Mouse (Mus musculus): ENCODE data around the gene Nebl. TPM values are rescaled to one million over a fixed set of nuclear protein-coding genes. Genes with fewer than 3 reads are reported as not detected.

Gene Nebl
- polyA plus RNA-seq, 1 experiment: 0.01 TPM

DNA sequence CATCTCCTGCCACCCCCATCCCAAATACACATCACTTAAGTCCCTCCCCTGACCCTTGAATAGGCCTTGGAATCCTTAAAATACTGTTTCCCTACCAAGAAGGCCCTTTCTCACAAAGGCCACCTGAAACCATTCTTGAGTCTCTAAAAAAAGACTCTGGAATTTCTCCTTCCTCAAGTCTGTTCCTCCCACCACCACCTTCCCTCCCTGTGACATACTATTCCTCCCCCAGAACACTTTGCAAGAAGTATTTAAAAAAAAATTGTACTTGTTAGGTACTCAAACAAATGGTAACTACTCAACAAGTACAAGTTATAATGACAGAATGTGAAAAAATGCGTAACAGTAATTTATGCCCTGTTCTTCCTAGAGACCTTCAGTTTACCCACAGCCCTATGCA is 349.0 kb downstream of the Nebl start:
- no peaks in the 10 kb centered on the region for H3K27me3 ChIP-seq (ENCODE audit: control insufficient read depth)
- TF ChIP-seq TAL1 (IDR thresholded peaks at IDR 0.05; ENCODE audit: low read length) (no peak), GATA1 (IDR thresholded peaks at IDR 0.05; ENCODE audit: low read length) (no peak)

DNA sequence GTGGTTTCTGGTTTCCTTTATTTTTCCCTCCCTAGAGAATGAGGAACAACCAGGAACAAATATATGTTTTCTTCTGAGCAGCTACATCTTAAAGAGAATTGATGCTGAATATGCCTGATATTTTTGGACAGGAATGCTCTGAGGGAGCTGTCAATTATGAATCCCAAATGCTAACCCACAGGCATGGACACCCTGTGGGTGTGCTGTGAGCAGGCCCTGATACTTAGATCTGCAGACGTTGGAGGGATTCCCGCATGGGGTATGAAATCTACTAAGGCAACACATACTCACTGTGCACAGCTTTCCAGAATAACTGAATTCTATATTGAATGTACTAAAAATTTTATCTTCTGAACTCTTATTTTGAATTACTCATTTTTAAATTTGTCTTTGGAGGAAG is 355.3 kb downstream of the Nebl start:
- no peak for TF ChIP-seq GATA1 (IDR thresholded peaks at IDR 0.05; ENCODE audit: low read length)
- TF ChIP-seq TAL1 (IDR thresholded peaks at IDR 0.05; ENCODE audit: low read length): no peak
- H3K9me3 ChIP-seq (ENCODE audit: control insufficient read depth, low read length): no peaks in the 10 kb centered on the region
- no peaks in the 10 kb centered on the region for H3K27me3 ChIP-seq (ENCODE audit: control insufficient read depth)
- H3K4me3 ChIP-seq (replicated peaks): no peak overlapping the region
- no peaks in the 10 kb centered on the region for H3K4me1 ChIP-seq (ENCODE audit: control insufficient read depth)
- H3K36me3 ChIP-seq (ENCODE audit: control insufficient read depth): no peaks in the 10 kb centered on the region

More for the DNA sequence above, 349.0 kb downstream of the Nebl start:
- Histone ChIP-seq H3K36me3 (ENCODE audit: control insufficient read depth) (no peaks in the 10 kb centered on the region), H3K4me1 (ENCODE audit: control insufficient read depth) (no peaks in the 10 kb centered on the region), H3K9me3 (ENCODE audit: control insufficient read depth, low read length) (no peaks in the 10 kb centered on the region), H3K4me3 (replicated peaks) (no peak overlapping the region)

GRCm38 (mm10) chr2:17365671-17366070 is 365.6 kb downstream of the Nebl start:
- Histone ChIP-seq H3K4me3 (replicated peaks) (no peak overlapping the region), H3K27me3 (ENCODE audit: control insufficient read depth) (no peaks in the 10 kb centered on the region), H3K4me1 (ENCODE audit: control insufficient read depth) (peaks cover 9% of the 10 kb centered on the region; the same call in 1 of the 2 replicates), H3K9me3 (ENCODE audit: control insufficient read depth, low read length) (no peaks in the 10 kb centered on the region), H3K36me3 (ENCODE audit: control insufficient read depth) (no peaks in the 10 kb centered on the region)
- TF ChIP-seq GATA1 (IDR thresholded peaks at IDR 0.05; ENCODE audit: low read length) (no peak), TAL1 (IDR thresholded peaks at IDR 0.05; ENCODE audit: low read length) (no peak)

DNA sequence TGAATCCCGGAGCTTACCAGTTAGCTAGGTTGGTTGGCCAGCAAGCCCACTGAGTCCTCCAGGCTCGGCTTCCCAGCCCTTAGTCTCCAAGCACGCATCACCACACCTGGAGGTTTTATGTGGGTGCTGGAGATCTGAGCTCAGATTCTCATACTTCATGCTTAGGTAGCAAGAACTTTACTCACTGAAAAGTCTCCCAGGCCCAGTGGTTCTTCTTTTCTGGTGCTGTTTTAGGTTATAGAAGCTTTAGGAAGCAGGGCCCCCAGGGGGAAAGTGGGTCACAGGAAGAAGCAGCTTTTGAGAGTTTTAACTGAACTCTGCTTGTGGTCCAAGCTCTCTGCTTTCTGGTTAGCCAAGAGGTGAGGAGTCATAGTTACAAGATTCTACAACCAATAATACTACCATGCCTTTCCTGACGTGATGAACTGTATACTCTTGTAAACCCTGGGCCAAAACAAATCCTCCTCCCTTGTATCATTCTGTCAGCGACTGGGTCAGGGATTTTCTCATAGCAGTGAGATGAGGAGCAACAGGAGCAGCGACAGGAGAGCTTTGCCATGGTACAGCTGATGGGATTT is 366.2 kb downstream of the Nebl start:
- Histone ChIP-seq H3K9me3 (ENCODE audit: control insufficient read depth, low read length) (no peaks in the 10 kb centered on the region), H3K27me3 (ENCODE audit: control insufficient read depth) (no peaks in the 10 kb centered on the region), H3K4me3 (replicated peaks) (no peak overlapping the region), H3K4me1 (ENCODE audit: control insufficient read depth) (peaks cover 9% of the 10 kb centered on the region; the same call in 1 of the 2 replicates), H3K36me3 (ENCODE audit: control insufficient read depth) (no peaks in the 10 kb centered on the region)
- TF ChIP-seq GATA1 (IDR thresholded peaks at IDR 0.05; ENCODE audit: low read length) (no peak), TAL1 (IDR thresholded peaks at IDR 0.05; ENCODE audit: low read length) (no peak)

DNA sequence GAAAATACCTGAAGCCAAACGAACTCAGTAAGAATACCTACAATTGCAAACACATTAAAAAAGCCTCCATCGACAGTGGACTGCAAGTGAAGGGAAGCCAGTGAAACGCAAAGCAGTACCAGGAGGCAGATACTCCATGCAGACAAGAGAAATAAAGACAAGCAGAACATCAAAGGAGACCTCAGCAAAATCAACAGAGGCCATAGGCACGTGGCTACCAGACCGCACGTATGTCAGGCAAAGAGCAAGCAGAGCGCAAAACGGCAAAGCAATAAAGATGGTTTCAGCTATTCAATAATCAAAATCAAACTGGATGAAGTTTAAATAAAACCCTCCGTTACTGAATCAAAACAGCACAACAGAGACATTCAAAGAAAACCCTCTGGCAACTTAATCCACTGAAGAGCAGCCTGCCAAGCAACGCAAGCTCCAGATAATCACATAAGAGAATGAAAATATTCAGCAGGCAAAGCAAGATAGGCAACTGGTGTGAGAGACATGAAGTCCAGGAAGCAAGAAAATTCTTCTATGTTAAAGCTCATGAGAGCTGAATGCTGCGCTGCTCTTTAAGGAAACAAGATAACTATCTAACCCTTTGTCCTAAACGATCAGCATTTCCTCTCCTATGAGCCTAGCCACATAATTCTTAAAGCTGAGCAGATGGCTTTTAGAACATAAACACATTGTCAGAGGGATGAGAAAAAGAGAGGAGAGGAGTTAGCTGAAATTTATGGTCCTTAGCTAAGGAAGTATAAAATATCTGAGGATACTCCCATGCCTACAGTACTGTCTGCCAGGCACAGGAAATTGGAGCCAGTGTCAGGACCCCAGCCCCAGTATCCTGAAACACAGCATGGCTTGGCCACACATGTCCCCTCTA is 367.7 kb downstream of the Nebl start:
- no peaks in the 10 kb centered on the region for H3K36me3 ChIP-seq (ENCODE audit: control insufficient read depth)
- TF ChIP-seq GATA1 (IDR thresholded peaks at IDR 0.05; ENCODE audit: low read length) (no peak), TAL1 (IDR thresholded peaks at IDR 0.05; ENCODE audit: low read length) (no peak)
- H3K4me1 ChIP-seq (ENCODE audit: control insufficient read depth): peaks cover 9% of the 10 kb centered on the region; the same call in 1 of the 2 replicates
- H3K4me3 ChIP-seq (replicated peaks): no peak overlapping the region
- no peaks in the 10 kb centered on the region for H3K27me3 ChIP-seq (ENCODE audit: control insufficient read depth)
- H3K9me3 ChIP-seq (ENCODE audit: control insufficient read depth, low read length): no peaks in the 10 kb centered on the region

DNA sequence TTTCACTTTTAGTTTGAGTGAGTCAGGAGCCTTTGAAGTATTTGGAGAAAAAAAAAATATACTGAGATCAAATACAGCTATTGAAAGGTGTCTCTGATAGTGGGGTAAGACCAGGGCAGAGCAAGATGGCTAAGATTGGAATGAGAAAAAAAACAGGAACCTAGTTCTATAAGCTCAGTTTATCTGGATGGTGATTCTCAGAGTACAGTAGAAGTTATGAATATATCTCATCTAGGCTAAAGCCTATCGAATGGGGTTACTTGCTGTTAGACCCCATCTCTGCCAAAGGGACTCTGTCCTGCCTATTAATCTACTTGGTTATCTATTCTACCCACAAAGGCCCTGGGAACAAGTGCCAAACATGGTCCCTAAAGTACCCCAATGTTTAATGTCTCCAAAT is 369.1 kb downstream of the Nebl start:
- Histone ChIP-seq H3K36me3 (ENCODE audit: control insufficient read depth) (no peaks in the 10 kb centered on the region), H3K4me3 (replicated peaks) (no peak overlapping the region), H3K4me1 (ENCODE audit: control insufficient read depth) (peaks cover 9% of the 10 kb centered on the region; the same call in 1 of the 2 replicates), H3K27me3 (ENCODE audit: control insufficient read depth) (no peaks in the 10 kb centered on the region), H3K9me3 (ENCODE audit: control insufficient read depth, low read length) (no peaks in the 10 kb centered on the region)
- TF ChIP-seq TAL1 (IDR thresholded peaks at IDR 0.05; ENCODE audit: low read length) (no peak), GATA1 (IDR thresholded peaks at IDR 0.05; ENCODE audit: low read length) (no peak)

DNA sequence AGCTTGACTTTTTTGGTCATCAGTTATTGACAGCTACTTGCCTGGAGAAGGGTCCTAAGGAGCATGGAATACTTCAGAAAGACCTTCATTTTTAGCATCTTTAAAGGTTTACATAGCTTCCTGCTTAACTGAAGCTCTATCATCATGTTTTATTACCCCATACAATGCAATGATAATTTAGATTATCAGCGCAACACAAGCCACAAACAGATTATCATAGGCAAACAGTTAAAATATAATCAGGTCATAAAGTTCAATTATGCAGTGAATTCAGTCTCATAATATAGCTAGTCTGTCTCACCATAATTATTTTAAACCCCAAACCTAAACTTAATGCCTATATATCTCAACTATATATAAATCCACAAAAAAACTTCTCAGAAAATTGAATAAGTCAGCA is 386.6 kb downstream of the Nebl start:
- TF ChIP-seq TAL1 (IDR thresholded peaks at IDR 0.05; ENCODE audit: low read length): no peak
- no peak for TF ChIP-seq GATA1 (IDR thresholded peaks at IDR 0.05; ENCODE audit: low read length)
- no peaks in the 10 kb centered on the region for H3K9me3 ChIP-seq (ENCODE audit: control insufficient read depth, low read length)
- no peak overlapping the region for H3K4me3 ChIP-seq (replicated peaks)
- H3K27me3 ChIP-seq (ENCODE audit: control insufficient read depth): no peaks in the 10 kb centered on the region
- H3K36me3 ChIP-seq (ENCODE audit: control insufficient read depth): no peaks in the 10 kb centered on the region
- no peaks in the 10 kb centered on the region for H3K4me1 ChIP-seq (ENCODE audit: control insufficient read depth)

DNA sequence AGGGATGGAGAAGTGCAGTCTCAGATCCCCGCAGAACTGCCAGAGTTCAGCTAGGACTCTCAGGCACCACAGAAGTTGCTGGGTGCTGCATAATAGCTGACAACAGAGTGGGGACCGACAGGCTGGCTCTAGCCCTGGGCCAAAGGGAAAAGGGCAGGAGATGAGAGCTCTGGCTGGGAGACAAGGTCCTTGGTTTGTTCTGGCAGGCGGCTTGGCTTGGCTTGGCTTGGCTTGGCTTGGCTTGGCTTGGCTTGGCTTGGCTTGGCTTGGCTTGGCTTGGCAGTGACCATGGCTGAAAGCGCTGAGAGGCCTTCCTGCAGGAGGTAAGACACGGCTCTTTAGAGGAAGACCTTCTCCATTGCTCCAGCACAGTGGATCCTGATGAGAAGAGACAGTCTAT is 395.8 kb downstream of the Nebl start:
- peaks cover 2% of the 10 kb centered on the region; the same call in 1 of the 2 replicates for H3K9me3 ChIP-seq (ENCODE audit: control insufficient read depth, low read length)
- TF ChIP-seq TAL1 (IDR thresholded peaks at IDR 0.05; ENCODE audit: low read length): no peak
- no peak for TF ChIP-seq GATA1 (IDR thresholded peaks at IDR 0.05; ENCODE audit: low read length)
- H3K4me3 ChIP-seq (replicated peaks): no peak overlapping the region
- H3K36me3 ChIP-seq (ENCODE audit: control insufficient read depth): no peaks in the 10 kb centered on the region
- no peaks in the 10 kb centered on the region for H3K27me3 ChIP-seq (ENCODE audit: control insufficient read depth)
- H3K4me1 ChIP-seq (ENCODE audit: control insufficient read depth): no peaks in the 10 kb centered on the region

DNA sequence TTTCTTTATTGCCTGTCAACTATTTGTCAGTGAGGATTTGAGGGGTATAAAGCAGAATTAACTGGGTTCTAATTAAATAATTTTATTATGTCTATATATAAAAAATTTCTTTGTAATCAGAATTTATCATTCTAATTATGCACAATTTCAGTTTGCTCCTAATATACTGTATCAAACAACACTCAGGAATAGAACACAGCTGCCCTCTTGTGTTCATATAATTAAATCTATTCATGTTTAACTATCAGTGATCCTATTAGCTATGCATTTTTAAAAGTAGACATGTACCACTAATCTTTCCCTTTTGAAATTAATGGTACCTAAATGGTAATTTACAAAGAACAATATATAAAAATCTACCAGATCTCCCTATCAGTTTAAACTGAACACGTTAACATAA is 404.7 kb downstream of the Nebl start:
- TF ChIP-seq TAL1 (IDR thresholded peaks at IDR 0.05; ENCODE audit: low read length): no peak
- Histone ChIP-seq H3K4me1 (ENCODE audit: control insufficient read depth) (no peaks in the 10 kb centered on the region), H3K36me3 (ENCODE audit: control insufficient read depth) (no peaks in the 10 kb centered on the region), H3K9me3 (ENCODE audit: control insufficient read depth, low read length) (no peaks in the 10 kb centered on the region), H3K4me3 (replicated peaks) (no peak overlapping the region), H3K27me3 (ENCODE audit: control insufficient read depth) (no peaks in the 10 kb centered on the region)

All from erythroblast, embryonic 14.5 days (primary cell).